Mouse (Mus musculus) liver, embryonic 13.5 days (tissue): ENCODE data around the gene Clec2e. TPM values are rescaled to one million over a fixed set of nuclear protein-coding genes. Genes with fewer than 3 reads are reported as not detected.
"Not testable (repeated sequence)": the region's sequence is repeated elsewhere in the genome, so short reads cannot be mapped to it uniquely, and the experiment has no call there.

Experiments used
- ATAC-seq: fragments of 200-750 bp; cut with Nextera tagmentation; 2 replicates; pipeline ENCODE4 v1.8.0; 2017; ENCODE audit warnings: low read depth, mild to moderate bottlenecking, moderate number of reproducible peaks, moderate library complexity
- DNase-seq: peaks from one replicate; pipeline ENCODE4 v3.0.0; 2022
- H3K27ac ChIP-seq: fragments of 300-500 bp; sonication (generic); 2 replicates; pipeline ENCODE4 v1.5.1; 2015; ENCODE audit warnings: moderate library complexity, mild to moderate bottlenecking, inconsistent platforms
- H3K27me3 ChIP-seq: fragments of 300-500 bp; sonication (generic); 2 replicates; pipeline ENCODE4 v1.6.1; 2015; ENCODE audit warnings: mild to moderate bottlenecking, inconsistent platforms
- H3K36me3 ChIP-seq: fragments of 300-500 bp; sonication (generic); 2 replicates; pipeline ENCODE4 v1.6.1; 2015; ENCODE audit warnings: mild to moderate bottlenecking, inconsistent platforms
- H3K4me1 ChIP-seq: fragments of 300-500 bp; sonication (generic); replicated peaks from 2 replicates; pipeline ENCODE4 v1.6.1; 2015; ENCODE audit warnings: inconsistent platforms
- H3K4me2 ChIP-seq: fragments of 300-500 bp; sonication (generic); 2 replicates; pipeline ENCODE4 v1.6.1; 2015; ENCODE audit warnings: inconsistent platforms, mild to moderate bottlenecking, moderate library complexity
- H3K4me3 ChIP-seq: fragments of 300-500 bp; sonication (generic); replicated peaks from 2 replicates; pipeline ENCODE4 v1.5.1; 2015; ENCODE audit warnings: mild to moderate bottlenecking, inconsistent platforms
- H3K9ac ChIP-seq: fragments of 300-500 bp; sonication (generic); 2 replicates; pipeline ENCODE4 v1.6.1; 2015; ENCODE audit warnings: mild to moderate bottlenecking, inconsistent platforms
- H3K9me3 ChIP-seq: fragments of 300-500 bp; sonication (generic); replicated peaks from 2 replicates; pipeline ENCODE4 v1.6.1; 2016; ENCODE audit warnings: inconsistent platforms
- WGBS: fragments of 180-500 bp; shearing (Covaris S2); methylation state at CpG from one replicate; pipeline ENCODE4 v1.1.7; 2015; ENCODE audit not compliant: insufficient replicate concordance; 5-methylcytosine and 5-hydroxymethylcytosine counted together
- polyA plus RNA-seq: library from polyadenylated mRNA; unstranded; fragments of >200 nt; fragmentation: Nextera tagmentation; extraction: Ambion mirVana; gene quantifications from 2 replicates; pipeline ENCODE4 v1.2.1, GENCODE M21; 2015

The Clec2e gene
- polyA plus RNA-seq, 1 experiment from 2014 or later: not detected

DNA sequence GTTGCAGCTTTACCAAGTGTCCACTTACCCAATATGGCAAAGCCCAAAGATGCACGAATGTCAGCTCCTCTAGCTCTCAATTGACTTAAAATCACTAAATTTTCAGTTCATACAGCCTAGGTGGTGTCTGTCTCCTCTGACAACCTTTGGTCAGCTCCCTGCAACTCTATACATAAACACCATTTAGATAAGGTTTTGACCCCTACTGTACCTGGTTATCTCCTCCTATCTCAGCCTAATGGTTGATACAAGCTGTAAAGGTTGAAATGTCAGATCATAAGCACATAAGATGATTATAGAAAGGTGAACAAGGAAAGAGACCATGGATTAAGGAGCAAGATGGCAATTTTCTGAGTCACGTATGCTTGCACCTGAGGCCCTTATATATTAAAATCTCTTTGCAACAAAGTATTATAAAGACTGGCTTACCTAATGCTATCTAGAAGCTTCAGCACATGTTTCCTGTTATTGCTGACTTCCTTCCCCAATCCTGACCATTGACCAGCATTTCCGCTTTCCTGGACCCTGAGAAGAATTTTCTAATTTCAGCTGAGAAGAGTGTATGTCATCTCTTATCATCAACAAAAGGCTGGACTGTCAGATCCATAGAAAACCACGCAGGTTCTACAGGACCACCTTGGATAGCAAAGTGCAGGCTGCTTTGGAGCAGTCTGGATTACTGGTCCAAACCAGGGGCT, 2.3 kb upstream of the Clec2e start:
- H3K4me2 ChIP-seq: no peak overlapping the region
- 31% methylated on average over 4 of the region's 4 CpGs for WGBS
- H3K36me3 ChIP-seq: no peaks in the 10 kb centered on the region
- peaks cover 11% of the 10 kb centered on the region for H3K4me1 ChIP-seq
- H3K27me3 ChIP-seq: no peaks in the 10 kb centered on the region
- H3K4me3 ChIP-seq: no peak overlapping the region
- H3K27ac ChIP-seq: no peak overlapping the region
- DNase-seq (no peak), ATAC-seq (no peak)
- no peaks in the 10 kb centered on the region for H3K9me3 ChIP-seq
- H3K9ac ChIP-seq: no peak overlapping the region

DNA sequence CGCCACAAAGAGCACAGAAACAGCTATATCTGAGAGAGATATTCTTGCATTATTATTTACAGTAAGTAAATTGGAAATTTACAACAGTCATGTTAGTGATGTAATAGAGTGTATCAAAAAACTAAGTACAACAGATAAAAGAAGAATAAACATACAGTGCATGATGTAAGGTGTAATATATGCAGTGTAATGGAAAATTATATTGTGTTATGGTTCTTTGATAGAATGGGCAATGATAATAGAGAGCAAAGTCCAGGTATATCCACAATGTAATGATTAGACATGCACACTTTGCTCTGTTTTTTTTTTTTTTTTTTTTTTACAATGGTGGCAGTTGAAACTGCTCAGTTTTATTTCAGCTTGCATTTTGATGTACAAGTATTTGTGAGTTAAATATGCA, 891 bp upstream of the Clec2e start:
- ATAC-seq (no peak), DNase-seq (no peak)
- H3K4me1 ChIP-seq: peaks cover 11% of the 10 kb centered on the region
- H3K36me3 ChIP-seq: no peaks in the 10 kb centered on the region
- H3K4me3 ChIP-seq: no peak overlapping the region
- 49% methylated on average over 1 of the region's 1 CpGs for WGBS
- H3K9ac ChIP-seq: no peak overlapping the region
- no peaks in the 10 kb centered on the region for H3K9me3 ChIP-seq
- no peak overlapping the region for H3K4me2 ChIP-seq
- H3K27ac ChIP-seq: no peak overlapping the region
- no peaks in the 10 kb centered on the region for H3K27me3 ChIP-seq

DNA sequence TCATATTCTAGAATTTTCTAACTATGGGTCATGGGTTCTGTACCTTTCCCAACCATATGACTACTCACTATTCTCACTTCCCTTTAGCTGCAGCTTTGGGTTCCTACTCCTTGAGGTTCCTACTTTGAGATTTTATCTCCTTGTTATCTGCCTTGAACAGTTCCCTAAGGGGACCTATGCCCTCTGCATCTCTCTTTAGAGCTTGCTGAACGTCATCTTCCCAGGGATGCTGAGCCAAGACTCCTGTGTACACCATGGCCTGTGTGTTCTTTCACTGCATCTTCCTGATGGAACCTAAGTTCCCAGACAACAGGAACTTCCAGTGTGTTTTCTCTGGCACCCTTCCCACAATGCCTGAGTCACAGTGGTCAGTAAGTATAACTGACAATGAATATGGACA, 2.8 kb downstream of the Clec2e start:
- no peaks in the 10 kb centered on the region for H3K36me3 ChIP-seq
- H3K27ac ChIP-seq: no peak overlapping the region
- no peaks in the 10 kb centered on the region for H3K9me3 ChIP-seq
- DNase-seq: no peak
- ATAC-seq: 0 out of 2 replicates have a peak, but pooled peaks have one; percentile 29
- WGBS: 5% methylated on average over 1 of the region's 1 CpGs
- H3K27me3 ChIP-seq: no peaks in the 10 kb centered on the region
- H3K4me1 ChIP-seq: peaks cover 3% of the 10 kb centered on the region
- no peak overlapping the region for H3K4me2 ChIP-seq
- no peak overlapping the region for H3K4me3 ChIP-seq
- H3K9ac ChIP-seq: no peak overlapping the region

DNA sequence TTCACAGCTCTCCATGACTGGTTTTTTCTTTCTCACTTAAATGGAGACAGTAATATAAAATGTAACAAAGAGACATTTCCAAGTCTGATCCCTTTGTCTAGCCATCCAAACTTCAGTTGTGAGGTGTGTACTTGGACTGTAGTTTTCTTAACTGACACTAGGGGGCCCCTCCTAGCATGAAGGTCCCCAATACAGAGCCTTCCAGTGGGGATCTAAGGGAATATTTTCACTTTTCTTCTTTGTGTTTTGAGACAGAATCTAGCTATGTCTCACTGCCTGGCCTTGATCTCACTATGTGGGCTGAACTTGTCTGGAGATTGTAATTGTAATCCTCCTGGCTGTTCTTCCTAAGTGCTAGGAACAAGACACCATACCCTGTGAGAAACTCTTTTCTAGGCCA, 5.5 kb downstream of the Clec2e start:
- H3K9ac ChIP-seq: no peak overlapping the region
- DNase-seq (peak; percentile 0), ATAC-seq (no peak; the same call in 1 of the 2 replicates)
- H3K36me3 ChIP-seq: no peaks in the 10 kb centered on the region
- H3K4me2 ChIP-seq: no peak overlapping the region
- H3K9me3 ChIP-seq: 0 out of 2 replicates have a peak, but pooled peaks cover 3% of the 10 kb centered on the region
- H3K4me3 ChIP-seq: no peak overlapping the region
- no peaks in the 10 kb centered on the region for H3K4me1 ChIP-seq
- H3K27me3 ChIP-seq: no peaks in the 10 kb centered on the region
- no peak overlapping the region for H3K27ac ChIP-seq

DNA sequence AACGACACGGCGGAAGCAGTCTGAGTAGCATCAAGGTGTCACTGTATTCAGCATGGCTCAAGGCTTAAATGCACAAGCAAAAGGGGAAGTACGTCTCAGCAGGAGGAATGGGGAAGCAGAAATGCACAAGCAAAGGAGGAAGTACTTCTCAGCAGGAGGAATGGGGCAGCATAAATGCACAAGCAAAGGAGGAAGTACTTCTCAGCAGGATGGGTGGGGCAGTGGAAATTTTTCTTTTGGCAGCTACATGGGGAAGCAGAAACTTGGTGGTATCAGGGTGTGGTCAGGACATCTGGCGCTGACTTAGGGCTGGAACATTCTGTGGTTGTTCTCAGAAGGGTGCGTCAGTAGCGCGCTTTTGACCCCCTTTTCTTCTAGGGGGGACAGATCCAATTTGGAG, 12.1 kb downstream of the Clec2e start:
- 83% methylated on average over 8 of the region's 8 CpGs for WGBS
- not testable (repeated sequence) for H3K27me3 ChIP-seq, DNase-seq, H3K36me3 ChIP-seq, H3K27ac ChIP-seq, H3K9ac ChIP-seq, ATAC-seq, H3K4me3 ChIP-seq, H3K9me3 ChIP-seq, H3K4me2 ChIP-seq, H3K4me1 ChIP-seq

DNA sequence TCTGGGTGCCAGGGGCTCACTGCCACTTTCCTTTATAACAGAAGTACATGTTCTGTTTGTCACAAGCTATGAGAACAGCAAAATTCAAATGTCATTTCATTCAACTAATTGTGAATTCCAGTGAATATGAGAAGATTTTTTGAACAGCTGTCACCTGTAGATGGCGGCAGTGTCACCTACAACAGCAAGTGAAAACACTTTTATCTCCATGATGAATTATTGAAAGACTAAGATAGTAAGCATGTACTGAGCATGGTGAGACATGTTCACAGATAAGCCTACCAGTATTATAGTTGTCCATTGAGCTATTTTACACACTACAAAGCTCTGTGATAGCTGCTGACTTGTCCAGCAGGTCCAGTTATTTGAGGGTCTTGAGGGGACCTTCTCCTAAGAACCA, 12.6 kb downstream of the Clec2e start:
- DNase-seq: no peak

DNA sequence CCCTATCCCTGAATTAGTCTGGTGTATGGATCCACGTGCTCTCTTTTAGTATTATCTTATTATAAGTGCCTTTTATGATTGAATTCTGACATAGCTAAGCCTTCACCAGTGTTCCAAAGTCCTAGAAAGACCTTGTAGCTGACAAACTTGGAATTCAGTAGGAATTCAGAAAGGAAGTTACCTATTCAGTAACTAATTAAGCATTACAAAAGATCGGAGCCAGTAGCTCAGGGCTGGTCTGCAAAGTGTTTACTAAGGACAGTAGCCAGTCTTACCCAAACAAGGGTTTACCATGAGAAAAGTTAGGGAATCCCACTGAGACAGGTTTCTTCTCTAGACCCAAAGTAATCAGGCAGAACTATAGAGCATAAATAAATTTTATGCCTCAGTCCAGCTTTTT, 14.7 kb downstream of the Clec2e start:
- not testable (repeated sequence) for H3K9me3 ChIP-seq, H3K4me2 ChIP-seq, ATAC-seq, H3K36me3 ChIP-seq, H3K4me3 ChIP-seq, H3K27ac ChIP-seq, H3K27me3 ChIP-seq, DNase-seq, H3K4me1 ChIP-seq, H3K9ac ChIP-seq
- WGBS: 72% methylated on average over 2 of the region's 2 CpGs

More for the DNA sequence above, 12.6 kb downstream of the Clec2e start:
- ATAC-seq: no peak
- no peaks in the 10 kb centered on the region for H3K36me3 ChIP-seq
- 0 out of 2 replicates have a peak, but pooled peaks cover 3% of the 10 kb centered on the region for H3K9me3 ChIP-seq
- no peak overlapping the region for H3K4me2 ChIP-seq
- no peak overlapping the region for H3K9ac ChIP-seq
- no peak overlapping the region for H3K4me3 ChIP-seq
- H3K27me3 ChIP-seq: no peaks in the 10 kb centered on the region
- H3K27ac ChIP-seq: no peak overlapping the region
- 61% methylated on average over 1 of the region's 1 CpGs for WGBS
- H3K4me1 ChIP-seq: no peaks in the 10 kb centered on the region

DNA sequence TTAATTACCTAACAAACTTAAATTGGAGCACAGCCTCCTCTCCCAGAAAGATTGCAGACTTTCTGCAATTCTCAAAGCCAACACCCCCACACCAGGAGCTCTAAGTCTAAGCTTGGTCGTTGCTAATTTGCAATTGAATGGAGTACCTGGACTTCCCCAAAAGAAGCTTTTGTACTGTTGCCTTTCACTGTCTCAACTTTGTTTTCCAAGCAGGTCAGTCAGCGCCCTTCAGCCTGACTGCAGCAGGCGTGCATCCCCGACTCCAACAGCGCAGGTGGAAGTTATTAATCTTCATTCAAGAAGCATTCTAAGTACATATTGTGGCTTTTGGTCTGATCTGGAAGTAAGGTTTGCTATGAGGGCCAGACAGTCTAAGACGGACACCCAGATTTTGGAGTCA, 15.6 kb downstream of the Clec2e start:
- Histone ChIP-seq H3K36me3 (no peaks in the 10 kb centered on the region), H3K9me3 (no peaks in the 10 kb centered on the region), H3K4me2 (no peak overlapping the region), H3K27me3 (no peaks in the 10 kb centered on the region), H3K9ac (no peak overlapping the region), H3K4me3 (no peak overlapping the region), H3K4me1 (no peaks in the 10 kb centered on the region), H3K27ac (no peak overlapping the region)
- DNase-seq (no peak), ATAC-seq (no peak)
- 76% methylated on average over 6 of the region's 6 CpGs for WGBS

DNA sequence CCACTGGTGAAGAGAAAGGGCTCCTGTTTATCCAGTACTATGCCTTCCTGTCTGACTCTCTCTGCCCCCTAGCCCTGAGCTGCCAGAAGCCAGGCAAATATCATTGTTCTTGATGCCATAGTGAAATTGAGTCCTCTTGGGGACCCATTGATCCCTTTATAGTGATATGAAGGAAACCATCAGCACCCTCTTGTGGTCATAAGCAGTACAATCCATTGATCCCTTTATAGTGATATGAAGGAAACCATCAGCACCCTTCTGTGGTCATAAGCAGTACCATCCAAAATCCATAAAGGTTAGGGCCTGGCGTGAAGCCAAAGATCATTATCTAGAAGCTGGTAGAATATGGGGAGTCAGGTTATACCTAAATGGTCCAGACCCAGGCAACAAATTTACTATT, 33.7 kb downstream of the Clec2e start:
- DNase-seq: no peak
- H3K27me3 ChIP-seq: no peaks in the 10 kb centered on the region

DNA sequence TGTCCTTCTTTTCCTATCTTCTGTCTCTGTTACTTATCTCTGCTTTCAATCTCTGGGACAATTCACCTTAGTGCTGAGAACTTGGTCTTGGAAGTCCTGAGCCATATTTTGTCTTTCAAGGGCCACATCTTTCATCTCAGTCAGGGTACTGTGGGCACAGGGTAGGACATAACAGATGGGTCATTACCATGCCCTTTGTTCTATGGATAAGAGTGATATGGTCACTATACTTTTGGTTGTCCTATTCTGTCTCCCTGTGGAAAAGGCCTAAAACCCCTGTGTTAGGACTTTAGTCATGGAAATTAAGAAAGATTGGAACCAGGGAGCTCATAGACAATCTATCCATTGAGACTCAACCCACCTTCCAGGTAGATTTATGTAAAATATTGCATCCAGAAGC, 34.2 kb downstream of the Clec2e start:
- no peak overlapping the region for H3K4me2 ChIP-seq
- no peak overlapping the region for H3K4me3 ChIP-seq
- H3K27ac ChIP-seq: no peak overlapping the region
- no peak for DNase-seq
- ATAC-seq: no peak
- H3K9me3 ChIP-seq: no peaks in the 10 kb centered on the region
- 0 out of 2 replicates have a peak, but pooled peaks cover 2% of the 10 kb centered on the region for H3K4me1 ChIP-seq
- no peak overlapping the region for H3K9ac ChIP-seq
- no peaks in the 10 kb centered on the region for H3K27me3 ChIP-seq
- H3K36me3 ChIP-seq: no peaks in the 10 kb centered on the region

More for the DNA sequence above, 33.7 kb downstream of the Clec2e start:
- H3K36me3 ChIP-seq: no peaks in the 10 kb centered on the region
- 32% methylated on average over 1 of the region's 1 CpGs for WGBS
- no peak overlapping the region for H3K4me3 ChIP-seq
- H3K9ac ChIP-seq: no peak overlapping the region
- peak; percentile 66; the same call in 1 of the 2 replicates for ATAC-seq
- H3K9me3 ChIP-seq: no peaks in the 10 kb centered on the region
- H3K4me2 ChIP-seq: no peak overlapping the region
- H3K4me1 ChIP-seq: 0 out of 2 replicates have a peak, but pooled peaks cover 2% of the 10 kb centered on the region
- no peak overlapping the region for H3K27ac ChIP-seq

DNA sequence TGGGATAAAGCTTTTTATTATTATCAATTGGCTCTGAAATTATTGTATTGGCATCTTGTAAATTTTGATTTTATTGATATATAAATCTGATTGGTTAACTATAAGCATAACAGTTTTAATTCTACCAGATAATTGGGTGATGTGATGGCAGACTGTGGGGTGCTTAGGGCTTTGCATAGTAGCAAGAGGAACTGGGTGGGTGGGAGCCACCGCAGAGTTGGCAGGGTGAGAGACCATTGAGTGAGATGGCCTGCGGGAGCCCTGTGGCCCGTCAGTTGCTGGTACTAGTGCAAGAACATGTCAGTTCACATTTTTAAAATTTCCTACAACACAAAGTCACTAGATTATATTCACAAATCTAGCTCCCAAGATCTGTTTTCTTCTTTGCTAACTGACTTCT, 34.9 kb downstream of the Clec2e start:
- Histone ChIP-seq H3K27ac (no peak overlapping the region), H3K9ac (no peak overlapping the region), H3K4me1 (0 out of 2 replicates have a peak, but pooled peaks cover 2% of the 10 kb centered on the region), H3K9me3 (no peaks in the 10 kb centered on the region), H3K4me2 (no peak overlapping the region), H3K4me3 (no peak overlapping the region), H3K27me3 (no peaks in the 10 kb centered on the region), H3K36me3 (no peaks in the 10 kb centered on the region)
- ATAC-seq: no peak
- 73% methylated on average over 3 of the region's 3 CpGs for WGBS
- DNase-seq: no peak

DNA sequence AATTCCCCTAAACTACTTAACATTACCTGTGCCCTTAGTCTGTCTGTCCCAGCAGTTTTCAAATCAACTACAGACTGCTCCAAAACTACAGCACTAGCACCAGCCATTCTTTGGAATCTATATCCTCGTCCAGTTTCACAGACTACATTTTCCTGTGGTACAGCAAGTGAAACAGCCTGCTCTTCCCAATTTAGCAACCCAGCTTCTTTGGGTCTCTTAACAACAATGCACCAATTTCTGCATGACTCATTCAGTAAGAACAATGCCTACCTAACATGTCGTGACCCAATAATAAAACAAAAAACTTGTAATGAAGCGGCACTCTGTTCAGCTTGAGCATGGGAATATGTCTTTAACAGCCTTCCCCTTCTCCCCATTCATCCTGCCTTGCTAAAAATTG, 35.3 kb downstream of the Clec2e start:
- H3K4me1 ChIP-seq: 0 out of 2 replicates have a peak, but pooled peaks cover 2% of the 10 kb centered on the region
- no peak overlapping the region for H3K4me3 ChIP-seq
- no peak overlapping the region for H3K9ac ChIP-seq
- WGBS: 67% methylated on average over 3 of the region's 3 CpGs
- DNase-seq (no peak), ATAC-seq (no peak)
- no peaks in the 10 kb centered on the region for H3K27me3 ChIP-seq
- no peak overlapping the region for H3K4me2 ChIP-seq
- no peaks in the 10 kb centered on the region for H3K36me3 ChIP-seq
- no peak overlapping the region for H3K27ac ChIP-seq
- H3K9me3 ChIP-seq: no peaks in the 10 kb centered on the region
